Mouse (Mus musculus) embryonic facial prominence, embryonic 14.5 days (tissue): ENCODE measurements around the gene Prkn. TPM values are rescaled to one million over a fixed set of nuclear protein-coding genes. Genes with fewer than 3 reads are reported as not detected.

Experiments
- ATAC-seq: fragments of 200-750 bp; cut with Nextera tagmentation; 2 replicates; pipeline ENCODE4 v1.8.0; 2017; ENCODE audit warnings: low read depth, moderate number of reproducible peaks, moderate TSS enrichment
- DNase-seq: peaks from one replicate; pipeline ENCODE4 v3.0.0-alpha.2; 2015; ENCODE audit warnings: low spot score
- H3K27ac ChIP-seq: fragments of 300-500 bp; sonication (generic); replicated peaks from 2 replicates; pipeline ENCODE4 v1.5.1; 2014; ENCODE audit warnings: low read depth, mild to moderate bottlenecking, low read length, moderate library complexity
- H3K27me3 ChIP-seq: fragments of 300-500 bp; sonication (generic); replicated peaks from 2 replicates; pipeline ENCODE4 v1.6.1; 2014; ENCODE audit warnings: low read length; ENCODE audit not compliant: control insufficient read depth, insufficient read depth
- H3K36me3 ChIP-seq: fragments of 300-500 bp; sonication (generic); 2 replicates; pipeline ENCODE4 v1.6.1; 2014; ENCODE audit warnings: low read length, mixed read lengths; ENCODE audit not compliant: control insufficient read depth, insufficient read depth
- H3K4me1 ChIP-seq: fragments of 300-500 bp; sonication (generic); 2 replicates; pipeline ENCODE4 v1.6.1; 2014; ENCODE audit warnings: antibody characterized with exemption, low read length; ENCODE audit not compliant: control insufficient read depth, insufficient read depth
- H3K4me2 ChIP-seq: fragments of 300-500 bp; sonication (generic); 2 replicates; pipeline ENCODE4 v1.6.1; 2014; ENCODE audit warnings: low read depth, mild to moderate bottlenecking, low read length, moderate library complexity, mixed read lengths
- H3K4me3 ChIP-seq: fragments of 300-500 bp; sonication (generic); 2 replicates; pipeline ENCODE4 v1.5.1; 2014; ENCODE audit warnings: low read depth, mild to moderate bottlenecking, low read length
- H3K9ac ChIP-seq: fragments of 300-500 bp; sonication (generic); 2 replicates; pipeline ENCODE4 v1.6.1; 2014; ENCODE audit warnings: low read depth, mild to moderate bottlenecking, low read length, moderate library complexity, mixed read lengths
- H3K9me3 ChIP-seq: fragments of 300-500 bp; sonication (generic); 2 replicates; pipeline ENCODE4 v1.6.1; 2016; ENCODE audit warnings: low read length; ENCODE audit not compliant: control insufficient read depth
- WGBS: fragments of 180-500 bp; shearing (Covaris S2); extraction: QIAGEN DNeasy Blood & Tissue Kit; methylation state at CpG from one replicate; pipeline ENCODE4 v1.1.7; 2014; 5-methylcytosine and 5-hydroxymethylcytosine counted together
- polyA plus RNA-seq: library from polyadenylated mRNA; unstranded; fragments of >200 nt; fragmentation: Nextera tagmentation; extraction: Ambion mirVana; gene quantifications from 2 replicates; pipeline ENCODE4 v1.2.1, GENCODE M21; 2014

Gene Prkn
- polyA plus RNA-seq, 1 experiment from 2014 or later, result 2.9 TPM

- H3K4me1 ChIP-seq, result no peaks in the 10 kb centered on the region
- WGBS, result 84% methylated on average over 5 of the region's 5 CpGs
- H3K9me3 ChIP-seq, result no peaks in the 10 kb centered on the region
- no peak overlapping the region for H3K27ac ChIP-seq
- H3K4me2 ChIP-seq, result no peak overlapping the region
- H3K4me3 ChIP-seq, result no peak overlapping the region
- no peak overlapping the region for H3K9ac ChIP-seq
- DNase-seq, result no peak
- H3K36me3 ChIP-seq, result no peaks in the 10 kb centered on the region
- ATAC-seq, result no peak
- no peaks in the 10 kb centered on the region for H3K27me3 ChIP-seq
Observed at GRCm38 (mm10) chr17:11881110-11881820, 1041.1 kb downstream of the Prkn start.

- DNase-seq, result no peak
- no peak overlapping the region for H3K4me3 ChIP-seq
Observed at GRCm38 (mm10) chr17:11885601-11886000, 1045.4 kb downstream of the Prkn start.

GRCm38 (mm10) chr17:11886963-11887362, 1046.8 kb downstream of the Prkn start:
- Histone ChIP-seq H3K9ac (no peak overlapping the region), H3K9me3 (no peaks in the 10 kb centered on the region), H3K27me3 (no peaks in the 10 kb centered on the region), H3K36me3 (no peaks in the 10 kb centered on the region), H3K4me3 (no peak overlapping the region), H3K4me2 (no peak overlapping the region), H3K4me1 (no peaks in the 10 kb centered on the region), H3K27ac (no peak overlapping the region)
- WGBS, result 77% methylated on average over 4 of the region's 4 CpGs
- ATAC-seq (no peak), DNase-seq (no peak)

More at GRCm38 (mm10) chr17:11885601-11886000, 1045.4 kb downstream of the Prkn start:
- Histone ChIP-seq H3K4me1 (no peaks in the 10 kb centered on the region), H3K36me3 (no peaks in the 10 kb centered on the region), H3K9ac (no peak overlapping the region), H3K27ac (no peak overlapping the region), H3K9me3 (no peaks in the 10 kb centered on the region), H3K4me2 (no peak overlapping the region), H3K27me3 (no peaks in the 10 kb centered on the region)
- ATAC-seq, result no peak
- 90% methylated on average over 6 of the region's 6 CpGs for WGBS

GRCm38 (mm10) chr17:11887591-11888205, 1047.5 kb downstream of the Prkn start:
- H3K27ac ChIP-seq, result no peak overlapping the region
- WGBS, result 72% methylated on average over 12 of the region's 12 CpGs
- no peak overlapping the region for H3K4me2 ChIP-seq
- ATAC-seq (no peak), DNase-seq (no peak)
- H3K4me1 ChIP-seq, result no peaks in the 10 kb centered on the region
- no peaks in the 10 kb centered on the region for H3K36me3 ChIP-seq
- H3K9me3 ChIP-seq, result no peaks in the 10 kb centered on the region
- H3K9ac ChIP-seq, result no peak overlapping the region
- no peaks in the 10 kb centered on the region for H3K27me3 ChIP-seq
- H3K4me3 ChIP-seq, result no peak overlapping the region

- Histone ChIP-seq H3K9me3 (no peaks in the 10 kb centered on the region), H3K4me2 (no peak overlapping the region), H3K9ac (no peak overlapping the region), H3K27me3 (no peaks in the 10 kb centered on the region), H3K36me3 (no peaks in the 10 kb centered on the region), H3K27ac (no peak overlapping the region), H3K4me1 (no peaks in the 10 kb centered on the region), H3K4me3 (no peak overlapping the region)
- WGBS, result 69% methylated on average over 5 of the region's 5 CpGs
- DNase-seq (no peak), ATAC-seq (no peak)
Observed at GRCm38 (mm10) chr17:11888806-11889205, 1048.6 kb downstream of the Prkn start.

GRCm38 (mm10) chr17:11900300-11900699, 1060.1 kb downstream of the Prkn start:
- DNase-seq (no peak), ATAC-seq (no peak)
- Histone ChIP-seq H3K27ac (no peak overlapping the region), H3K9me3 (no peaks in the 10 kb centered on the region), H3K36me3 (no peaks in the 10 kb centered on the region), H3K27me3 (no peaks in the 10 kb centered on the region), H3K9ac (no peak overlapping the region), H3K4me2 (no peak overlapping the region), H3K4me1 (no peaks in the 10 kb centered on the region), H3K4me3 (no peak overlapping the region)
- 85% methylated on average over 7 of the region's 7 CpGs for WGBS

GRCm38 (mm10) chr17:11901731-11902130, 1061.5 kb downstream of the Prkn start:
- 69% methylated on average over 3 of the region's 3 CpGs for WGBS
- no peaks in the 10 kb centered on the region for H3K27me3 ChIP-seq

GRCm38 (mm10) chr17:11903001-11903400, 1062.8 kb downstream of the Prkn start:
- 47% methylated on average over 6 of the region's 6 CpGs for WGBS
- Histone ChIP-seq H3K9me3 (no peaks in the 10 kb centered on the region), H3K4me3 (no peak overlapping the region), H3K9ac (no peak overlapping the region), H3K36me3 (no peaks in the 10 kb centered on the region), H3K27ac (no peak overlapping the region), H3K27me3 (no peaks in the 10 kb centered on the region), H3K4me2 (no peak overlapping the region), H3K4me1 (no peaks in the 10 kb centered on the region)
- ATAC-seq, result no peak
- DNase-seq, result no peak

More at GRCm38 (mm10) chr17:11901731-11902130, 1061.5 kb downstream of the Prkn start:
- H3K36me3 ChIP-seq, result no peaks in the 10 kb centered on the region
- no peak overlapping the region for H3K27ac ChIP-seq
- ATAC-seq (no peak), DNase-seq (no peak)
- no peak overlapping the region for H3K9ac ChIP-seq
- H3K4me2 ChIP-seq, result no peak overlapping the region
- no peaks in the 10 kb centered on the region for H3K4me1 ChIP-seq
- H3K4me3 ChIP-seq, result no peak overlapping the region
- no peaks in the 10 kb centered on the region for H3K9me3 ChIP-seq
